Mouse (Mus musculus) megakaryocyte, embryonic 14.5 days (primary cell): ENCODE measurements around the gene Tbcd.

Source experiments
- FLI1 ChIP-seq: IDR thresholded peaks from 2 replicates; pipeline ENCODE4 v1.6.1; 2012; ENCODE audit warnings: low read length, inconsistent platforms, mixed read lengths
- GATA1 ChIP-seq: IDR thresholded peaks from 3 replicates; pipeline ENCODE4 v1.6.1; 2012; ENCODE audit warnings: mixed read lengths, low read length, inconsistent platforms, borderline replicate concordance

- TF ChIP-seq GATA1 = no peak
- TF ChIP-seq FLI1 = no peak
Measured at GRCm38 (mm10) chr11:121510512-121511246, 58.9 kb downstream of the Tbcd start.
